Mouse (Mus musculus) neural tube, embryonic 12.5 days (tissue): Measurements from ENCODE around the gene Emilin2. TPM values are rescaled to one million over a fixed set of nuclear protein-coding genes. Genes with fewer than 3 reads are reported as not detected.

Source experiments
- ATAC-seq: fragments of 200-750 bp; cut with Nextera tagmentation; 2 replicates; pipeline ENCODE4 v1.8.0; 2017; ENCODE audit warnings: low read depth, mild to moderate bottlenecking, moderate TSS enrichment, moderate library complexity; ENCODE audit not compliant: low FRiP score
- H3K27ac ChIP-seq: fragments of 300-500 bp; sonication (generic); 2 replicates; pipeline ENCODE4 v1.5.1; 2016
- H3K27me3 ChIP-seq: fragments of 300-500 bp; sonication (generic); replicated peaks from 2 replicates; pipeline ENCODE4 v1.6.1; 2016; ENCODE audit warnings: mild to moderate bottlenecking
- H3K36me3 ChIP-seq: fragments of 300-500 bp; sonication (generic); 2 replicates; pipeline ENCODE4 v1.6.1; 2016; ENCODE audit warnings: mild to moderate bottlenecking
- H3K4me1 ChIP-seq: fragments of 300-500 bp; sonication (generic); 2 replicates; pipeline ENCODE4 v1.6.1; 2016
- H3K4me2 ChIP-seq: fragments of 300-500 bp; sonication (generic); replicated peaks from 2 replicates; pipeline ENCODE4 v1.6.1; 2016; ENCODE audit warnings: mild to moderate bottlenecking
- H3K4me3 ChIP-seq: fragments of 300-500 bp; sonication (generic); 2 replicates; pipeline ENCODE4 v1.5.1; 2016
- H3K9ac ChIP-seq: fragments of 300-500 bp; sonication (generic); 2 replicates; pipeline ENCODE4 v1.6.1; 2016; ENCODE audit warnings: mild to moderate bottlenecking
- H3K9me3 ChIP-seq: fragments of 300-500 bp; sonication (generic); 2 replicates; pipeline ENCODE4 v1.6.1; 2016; ENCODE audit warnings: mild to moderate bottlenecking
- WGBS: fragments of 180-500 bp; shearing (Covaris S2); methylation state at CpG from one replicate; pipeline ENCODE4 v1.1.7; 2016; 5-methylcytosine and 5-hydroxymethylcytosine counted together
- polyA plus RNA-seq: library from polyadenylated mRNA; unstranded; fragments of >200 nt; fragmentation: Nextera tagmentation; extraction: Ambion mirVana; gene quantifications from 2 replicates; pipeline ENCODE4 v1.2.1, GENCODE M21; 2016

The Emilin2 gene
- polyA plus RNA-seq, 1 experiment from 2014 or later: 7.1 TPM

DNA sequence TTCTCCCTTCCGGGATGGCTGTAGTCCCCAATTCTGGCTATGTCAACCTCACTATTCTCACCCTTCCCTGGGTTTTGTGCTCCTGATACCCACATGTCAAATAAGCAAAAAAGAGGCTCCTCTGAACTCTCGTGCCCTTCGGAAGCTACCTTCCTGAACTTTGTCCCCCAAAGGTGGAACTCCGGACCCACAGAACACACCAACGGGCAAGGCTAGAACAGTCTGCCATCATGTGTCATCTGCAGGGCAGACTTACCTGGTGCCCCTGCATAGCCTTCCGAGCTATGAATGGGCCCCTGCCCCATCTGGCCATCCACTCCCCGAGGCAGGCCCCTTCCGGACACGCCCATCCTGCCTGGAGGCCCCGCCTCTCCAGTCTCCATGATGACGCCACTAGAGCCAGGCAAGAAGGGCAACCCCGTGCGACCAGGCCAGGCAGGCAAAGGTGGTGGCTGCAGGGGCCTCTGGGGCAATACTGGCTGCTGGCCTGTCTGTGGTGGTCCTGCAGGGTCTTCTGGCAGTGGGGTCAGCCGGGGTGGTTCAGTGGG lies 55.6 kb downstream of the Emilin2 start:
- Histone ChIP-seq H3K27ac (no peak overlapping the region), H3K4me1 (no peaks in the 10 kb centered on the region), H3K27me3 (no peaks in the 10 kb centered on the region), H3K9ac (no peak overlapping the region), H3K4me3 (no peak overlapping the region), H3K9me3 (no peaks in the 10 kb centered on the region), H3K36me3 (no peaks in the 10 kb centered on the region), H3K4me2 (no peak overlapping the region)
- ATAC-seq: no peak
- 82% methylated on average over 14 of the region's 14 CpGs for WGBS

DNA sequence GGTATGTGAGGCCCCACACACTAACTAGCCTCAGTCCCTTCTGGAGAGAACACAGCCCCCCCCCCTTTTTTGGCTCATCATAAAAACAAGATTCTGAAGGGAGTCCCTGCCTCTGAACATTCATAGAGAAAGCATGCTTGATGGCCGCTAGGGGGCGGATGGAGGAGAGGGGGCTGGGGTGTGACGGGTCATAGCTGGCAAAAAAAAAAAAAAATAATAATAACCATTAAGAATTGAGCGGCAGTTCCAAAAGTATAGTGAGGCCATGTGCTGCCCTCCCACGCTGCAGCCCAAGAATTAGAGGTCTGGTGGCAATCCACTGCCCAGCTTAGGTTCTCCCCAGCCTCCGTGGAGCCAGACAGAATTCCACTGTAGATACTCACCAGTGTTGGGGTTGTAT lies 57.0 kb downstream of the Emilin2 start:
- no peak overlapping the region for H3K4me2 ChIP-seq
- no peak overlapping the region for H3K9ac ChIP-seq
- ATAC-seq: no peak
- peaks cover 3% of the 10 kb centered on the region; the same call in 1 of the 2 replicates for H3K36me3 ChIP-seq
- H3K27ac ChIP-seq: no peak overlapping the region
- no peaks in the 10 kb centered on the region for H3K4me1 ChIP-seq
- no peak overlapping the region for H3K4me3 ChIP-seq
- H3K27me3 ChIP-seq: no peaks in the 10 kb centered on the region
- 65% methylated on average over 6 of the region's 6 CpGs for WGBS
- H3K9me3 ChIP-seq: no peaks in the 10 kb centered on the region

DNA sequence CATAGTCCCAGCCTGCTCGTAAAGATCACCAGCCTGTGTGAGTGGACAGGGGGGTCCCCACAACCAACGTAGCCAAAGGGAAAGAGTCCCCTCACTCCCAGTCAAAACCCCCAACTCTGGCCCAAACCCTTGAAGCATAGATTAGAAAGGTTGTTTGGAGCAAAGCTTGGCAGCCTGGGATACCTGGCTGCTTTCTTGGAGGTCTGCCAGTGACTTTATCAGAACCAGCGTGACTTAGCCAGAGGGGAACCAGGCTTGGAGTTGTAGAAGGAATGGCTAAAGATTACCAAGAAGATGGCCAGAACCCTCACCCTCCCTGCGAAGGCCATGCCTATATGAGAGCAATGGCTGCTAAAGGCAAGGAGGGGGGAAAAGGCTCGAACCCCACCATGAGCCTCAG lies 57.7 kb downstream of the Emilin2 start:
- H3K4me2 ChIP-seq: no peak overlapping the region
- 91% methylated on average over 5 of the region's 5 CpGs for WGBS
- H3K27me3 ChIP-seq: no peaks in the 10 kb centered on the region
- no peak for ATAC-seq
- no peak overlapping the region for H3K4me3 ChIP-seq
- H3K4me1 ChIP-seq: no peaks in the 10 kb centered on the region
- H3K9me3 ChIP-seq: no peaks in the 10 kb centered on the region
- H3K36me3 ChIP-seq: peaks cover 5% of the 10 kb centered on the region; the same call in 1 of the 2 replicates
- H3K9ac ChIP-seq: no peak overlapping the region
- H3K27ac ChIP-seq: no peak overlapping the region

DNA sequence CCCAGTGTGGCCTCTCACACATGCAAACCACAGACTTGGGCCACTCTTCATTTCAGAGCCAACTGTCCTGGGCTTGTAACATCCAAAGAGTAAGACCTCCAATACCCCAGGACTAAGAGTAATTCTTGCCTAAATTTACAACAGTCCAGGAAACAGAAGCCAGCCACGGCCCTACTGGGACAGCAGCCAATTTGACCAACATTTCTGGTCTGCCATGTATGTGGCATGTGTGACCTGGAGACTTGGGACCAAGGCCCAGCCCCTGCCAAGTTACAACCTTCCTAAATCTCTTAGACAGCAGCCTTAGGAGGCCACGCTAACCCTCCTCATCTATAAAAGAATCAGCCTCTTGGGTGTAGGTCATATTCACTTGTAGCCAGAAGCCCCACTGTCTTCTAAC lies 58.4 kb downstream of the Emilin2 start:
- 91% methylated on average over 2 of the region's 2 CpGs for WGBS
- Histone ChIP-seq H3K4me1 (no peaks in the 10 kb centered on the region), H3K9me3 (no peaks in the 10 kb centered on the region), H3K4me3 (no peak overlapping the region), H3K4me2 (no peak overlapping the region), H3K27me3 (no peaks in the 10 kb centered on the region), H3K36me3 (peaks cover 12% of the 10 kb centered on the region), H3K27ac (no peak overlapping the region), H3K9ac (no peak overlapping the region)
- ATAC-seq: no peak

DNA sequence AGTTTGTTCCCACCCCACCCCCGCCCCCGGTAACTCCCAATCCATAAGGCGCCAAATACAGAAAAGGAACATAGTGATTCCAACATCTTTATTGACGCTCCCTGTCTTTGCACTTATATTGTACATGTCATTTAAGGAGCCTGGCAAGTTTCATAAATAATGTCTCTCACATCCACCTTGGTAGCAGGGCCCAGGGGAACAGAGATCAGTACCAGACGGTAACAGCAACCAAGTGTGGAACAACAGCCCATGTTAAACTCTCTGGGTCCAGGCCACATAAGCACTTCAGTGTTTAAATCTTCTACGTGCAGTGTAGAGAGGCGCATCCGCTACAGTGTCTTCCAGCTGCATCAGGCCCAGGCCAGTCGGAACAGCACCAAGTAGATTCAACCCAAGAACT lies 59.7 kb downstream of the Emilin2 start:
- Histone ChIP-seq H3K4me1 (no peaks in the 10 kb centered on the region), H3K36me3 (peaks cover 24% of the 10 kb centered on the region), H3K9ac (no peak overlapping the region), H3K27me3 (no peaks in the 10 kb centered on the region), H3K4me2 (no peak overlapping the region), H3K4me3 (no peak overlapping the region), H3K9me3 (no peaks in the 10 kb centered on the region), H3K27ac (no peak overlapping the region)
- no peak for ATAC-seq
- 88% methylated on average over 9 of the region's 9 CpGs for WGBS

DNA sequence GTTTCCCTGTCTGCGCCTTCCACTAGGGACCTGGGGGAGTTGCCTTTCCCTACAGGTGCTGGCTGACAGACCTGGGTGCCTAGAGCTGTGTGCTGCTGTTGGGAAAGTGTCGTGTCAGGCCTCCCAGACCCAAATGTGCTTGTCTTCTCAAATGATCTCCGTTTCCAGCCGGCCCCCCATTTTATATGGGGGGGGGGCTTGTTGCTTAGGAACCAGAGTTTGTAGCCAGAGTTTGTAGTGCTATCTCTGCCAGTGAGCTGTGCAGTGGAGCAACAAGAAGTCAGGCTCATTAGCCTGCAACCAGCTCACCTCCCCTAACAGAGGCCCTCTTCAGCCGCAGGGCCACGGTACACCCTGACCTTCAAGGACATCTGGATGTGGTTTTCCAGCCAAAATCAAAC lies 60.2 kb downstream of the Emilin2 start:
- no peaks in the 10 kb centered on the region for H3K4me1 ChIP-seq
- no peak overlapping the region for H3K27ac ChIP-seq
- no peak overlapping the region for H3K4me3 ChIP-seq
- H3K27me3 ChIP-seq: no peaks in the 10 kb centered on the region
- H3K9me3 ChIP-seq: no peaks in the 10 kb centered on the region
- H3K9ac ChIP-seq: no peak overlapping the region
- peaks cover 29% of the 10 kb centered on the region for H3K36me3 ChIP-seq
- no peak for ATAC-seq
- no peak overlapping the region for H3K4me2 ChIP-seq
- 72% methylated on average over 6 of the region's 6 CpGs for WGBS

DNA sequence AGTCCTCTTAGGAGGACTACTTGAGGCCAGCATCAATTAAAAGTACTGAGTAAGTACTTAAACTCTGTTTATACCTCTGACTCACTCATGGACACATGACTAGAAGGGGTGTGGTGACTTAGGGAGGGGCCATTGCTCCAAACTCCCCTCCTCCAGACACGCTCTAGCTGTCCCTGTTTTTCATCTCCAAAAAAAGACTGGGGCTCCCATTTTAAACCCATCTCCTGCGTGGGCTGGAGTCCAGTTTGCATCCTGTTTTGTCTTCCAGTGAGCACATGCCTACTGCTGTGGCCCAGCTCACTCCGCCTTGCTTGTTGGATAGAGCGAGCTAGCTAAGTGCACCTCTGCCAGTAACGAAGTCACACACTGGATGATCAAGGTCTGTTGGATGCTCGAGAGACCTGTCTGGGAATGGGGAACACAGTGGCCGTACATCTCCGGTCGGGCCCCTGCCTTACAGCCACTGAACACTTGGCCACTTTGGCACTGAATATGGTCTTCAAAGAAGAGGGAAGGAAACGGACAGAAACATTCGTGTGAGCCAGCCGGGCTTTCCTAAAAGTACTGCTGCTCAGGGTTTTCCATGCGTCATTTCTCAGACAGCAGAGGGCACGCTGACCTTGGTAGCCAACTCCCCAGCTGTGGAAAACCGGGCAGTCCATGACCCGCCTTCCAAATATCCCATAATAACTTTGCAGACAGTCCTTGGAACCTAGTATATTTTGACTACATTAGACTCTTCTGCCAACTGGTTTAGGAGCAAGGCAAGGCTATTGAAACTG lies 60.8 kb downstream of the Emilin2 start:
- no peak for ATAC-seq
- no peak overlapping the region for H3K9ac ChIP-seq

DNA sequence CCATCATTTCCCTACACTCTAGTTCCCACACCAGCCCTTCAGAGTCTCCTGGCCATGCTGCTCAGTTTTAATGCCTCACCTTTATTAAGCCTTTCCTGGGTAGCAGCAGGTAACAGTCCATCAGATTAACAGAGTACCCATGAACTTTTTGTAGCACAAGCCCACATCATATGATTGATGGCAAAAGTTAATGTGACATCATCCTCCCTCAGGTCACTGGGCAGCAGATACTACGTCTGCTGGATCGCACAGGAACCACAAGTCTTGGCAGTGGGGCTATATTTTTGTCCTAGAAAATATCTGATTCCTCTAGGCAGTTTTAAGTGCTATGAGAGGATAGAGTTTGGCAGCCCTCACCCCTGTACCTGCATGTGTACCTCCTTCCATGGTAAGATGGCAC lies 61.7 kb downstream of the Emilin2 start:
- no peaks in the 10 kb centered on the region for H3K9me3 ChIP-seq
- WGBS: 94% methylated on average over 2 of the region's 2 CpGs
- ATAC-seq: no peak
- no peak overlapping the region for H3K4me3 ChIP-seq
- no peak overlapping the region for H3K9ac ChIP-seq
- no peaks in the 10 kb centered on the region for H3K27me3 ChIP-seq
- no peak overlapping the region for H3K4me2 ChIP-seq
- peaks cover 43% of the 10 kb centered on the region for H3K36me3 ChIP-seq
- H3K27ac ChIP-seq: no peak overlapping the region
- no peaks in the 10 kb centered on the region for H3K4me1 ChIP-seq

More for the DNA sequence above, 60.8 kb downstream of the Emilin2 start:
- H3K27ac ChIP-seq: no peak overlapping the region
- no peaks in the 10 kb centered on the region for H3K27me3 ChIP-seq
- 90% methylated on average over 16 of the region's 16 CpGs for WGBS
- H3K4me1 ChIP-seq: no peaks in the 10 kb centered on the region
- no peaks in the 10 kb centered on the region for H3K9me3 ChIP-seq
- H3K4me3 ChIP-seq: no peak overlapping the region
- H3K4me2 ChIP-seq: no peak overlapping the region
- peaks cover 35% of the 10 kb centered on the region for H3K36me3 ChIP-seq

DNA sequence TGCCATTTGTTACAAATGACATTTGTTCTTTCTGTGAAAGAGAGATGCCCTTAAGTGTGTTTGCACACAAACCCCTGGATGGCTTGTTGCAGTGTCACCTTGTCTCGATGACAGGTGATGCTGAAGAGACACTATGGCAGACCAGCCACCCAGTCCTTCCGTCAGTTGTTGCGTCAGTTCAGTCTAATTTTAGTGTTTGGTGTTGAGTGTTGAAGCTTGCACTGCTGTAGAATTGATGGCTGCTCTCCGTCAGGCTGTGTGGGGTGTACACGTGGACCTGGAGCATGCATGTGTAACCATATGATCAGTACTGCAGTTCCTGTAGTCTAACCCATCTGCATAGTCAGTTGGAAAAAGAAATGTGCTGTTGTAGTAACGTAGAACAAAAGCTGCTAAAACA lies 62.8 kb downstream of the Emilin2 start:
- no peaks in the 10 kb centered on the region for H3K27me3 ChIP-seq
- H3K4me3 ChIP-seq: no peak overlapping the region
- peaks cover 53% of the 10 kb centered on the region for H3K36me3 ChIP-seq
- H3K27ac ChIP-seq: no peak overlapping the region
- no peak overlapping the region for H3K4me2 ChIP-seq
- H3K4me1 ChIP-seq: no peaks in the 10 kb centered on the region
- ATAC-seq: no peak
- H3K9ac ChIP-seq: no peak overlapping the region
- no peaks in the 10 kb centered on the region for H3K9me3 ChIP-seq
- 85% methylated on average over 6 of the region's 6 CpGs for WGBS

DNA sequence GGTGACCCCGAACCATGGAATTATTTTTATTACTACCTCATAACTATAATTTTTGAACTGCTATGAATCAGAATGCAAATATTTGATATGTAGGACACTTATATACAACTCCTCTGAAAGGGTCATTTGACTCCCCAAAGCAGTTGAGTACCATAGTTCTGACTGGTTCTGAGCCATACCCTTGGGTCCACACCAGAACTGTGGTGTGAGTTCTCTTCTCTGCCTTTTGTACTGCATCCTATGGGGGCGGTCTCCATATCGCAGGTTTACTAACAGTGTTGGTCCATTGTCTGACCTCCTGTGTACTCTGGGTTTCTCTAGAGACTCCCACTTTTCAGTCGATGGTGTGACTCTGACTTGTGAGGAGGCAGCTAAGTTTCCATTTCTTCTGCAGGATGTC lies 65.8 kb downstream of the Emilin2 start:
- Histone ChIP-seq H3K9ac (no peak overlapping the region), H3K36me3 (peaks cover 78% of the 10 kb centered on the region), H3K4me2 (no peak overlapping the region), H3K4me1 (no peaks in the 10 kb centered on the region), H3K27me3 (no peaks in the 10 kb centered on the region), H3K27ac (no peak overlapping the region), H3K9me3 (no peaks in the 10 kb centered on the region), H3K4me3 (no peak overlapping the region)
- 93% methylated on average over 4 of the region's 4 CpGs for WGBS
- no peak for ATAC-seq

DNA sequence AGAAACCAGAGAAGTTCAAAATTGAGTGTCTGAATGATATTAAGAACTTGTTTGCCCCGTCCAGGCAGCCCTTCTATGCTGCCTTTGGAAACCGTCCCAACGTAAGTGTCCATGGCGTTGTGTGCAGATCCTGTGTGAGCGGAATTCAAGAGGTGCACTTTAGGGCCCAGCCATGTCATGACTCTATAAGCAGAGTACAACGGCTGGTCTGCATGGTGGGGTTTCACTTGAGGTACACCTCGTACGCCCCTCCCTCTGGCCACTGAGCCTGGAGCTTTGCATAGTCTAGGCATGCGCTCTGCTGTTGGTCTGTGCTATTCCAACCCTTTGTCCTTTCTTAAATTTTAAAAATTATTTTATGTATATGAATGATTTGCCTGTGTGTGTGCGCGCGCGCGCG lies 66.6 kb downstream of the Emilin2 start:
- Histone ChIP-seq H3K27me3 (no peaks in the 10 kb centered on the region), H3K27ac (no peak overlapping the region), H3K36me3 (peaks cover 81% of the 10 kb centered on the region), H3K4me2 (no peak overlapping the region), H3K9me3 (no peaks in the 10 kb centered on the region), H3K4me1 (no peaks in the 10 kb centered on the region), H3K9ac (no peak overlapping the region), H3K4me3 (no peak overlapping the region)
- 98% methylated on average over 15 of the region's 15 CpGs for WGBS
- ATAC-seq: no peak

DNA sequence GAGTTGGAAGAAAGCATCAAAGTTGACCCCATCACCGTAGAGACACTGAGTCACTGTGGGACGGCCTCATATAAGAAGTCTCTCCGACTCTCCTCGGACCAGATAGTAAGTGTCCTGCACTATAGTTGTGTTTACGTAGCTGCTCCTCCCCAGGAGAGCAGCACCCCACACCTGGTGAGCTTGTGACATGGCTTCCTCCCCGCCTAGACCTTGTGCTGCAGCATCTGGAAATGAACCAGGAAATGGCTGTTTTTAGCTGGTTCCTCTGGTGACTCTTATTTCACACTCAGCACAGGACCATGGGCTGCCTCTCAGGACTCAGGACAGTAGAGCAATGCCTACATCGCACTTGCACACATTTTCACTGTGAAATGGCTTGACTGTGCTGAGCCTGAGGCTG lies 69.1 kb downstream of the Emilin2 start:
- 94% methylated on average over 7 of the region's 7 CpGs for WGBS
- H3K27ac ChIP-seq: no peak overlapping the region
- H3K27me3 ChIP-seq: no peaks in the 10 kb centered on the region
- no peaks in the 10 kb centered on the region for H3K4me1 ChIP-seq
- no peaks in the 10 kb centered on the region for H3K9me3 ChIP-seq
- peaks cover 76% of the 10 kb centered on the region for H3K36me3 ChIP-seq
- H3K9ac ChIP-seq: no peak overlapping the region
- no peak for ATAC-seq
- no peak overlapping the region for H3K4me3 ChIP-seq
- no peak overlapping the region for H3K4me2 ChIP-seq

DNA sequence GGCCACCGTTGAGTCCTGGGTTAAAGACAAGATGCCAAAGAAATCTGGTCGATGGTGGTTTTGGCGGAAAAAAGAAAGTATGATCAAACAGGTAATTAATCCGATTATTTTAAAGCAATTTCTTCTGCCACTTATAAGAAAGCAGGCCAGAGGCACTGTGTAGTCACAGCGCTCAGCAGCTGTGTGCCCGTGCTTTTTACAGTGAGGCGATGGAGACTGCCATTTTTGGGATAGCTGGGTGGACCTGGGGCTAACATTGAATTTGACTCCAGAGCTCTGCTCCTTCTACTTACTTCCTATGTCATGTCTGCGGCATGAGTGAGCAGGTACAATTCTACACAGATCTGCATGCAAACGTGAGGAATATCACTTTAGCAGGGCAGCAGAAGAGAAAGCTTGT lies 71.0 kb downstream of the Emilin2 start:
- Histone ChIP-seq H3K9me3 (no peaks in the 10 kb centered on the region), H3K4me2 (no peak overlapping the region), H3K27me3 (no peaks in the 10 kb centered on the region), H3K36me3 (peaks cover 66% of the 10 kb centered on the region), H3K4me3 (no peak overlapping the region), H3K9ac (no peak overlapping the region), H3K4me1 (no peaks in the 10 kb centered on the region), H3K27ac (no peak overlapping the region)
- no peak for ATAC-seq
- 94% methylated on average over 9 of the region's 9 CpGs for WGBS
